Mouse (Mus musculus): ENCODE data around the gene Cluh.

The Cluh gene

GRCm38 (mm10) chr11:74672901-74673513 is 23.7 kb downstream of the Cluh start:
- peak in 1 of 2 experiments; percentile 26 for DNase-seq (ENCODE audit: low spot score in 2 of 2)

- DNase-seq (ENCODE audit: low spot score in 2 of 2), result peak in 1 of 2 experiments; percentile 17
These were observed 24.3 kb downstream of the Cluh start for GRCm38 (mm10) chr11:74673561-74673960.

GRCm38 (mm10) chr11:74674713-74675112 is 25.4 kb downstream of the Cluh start:
- DNase-seq (ENCODE audit: low spot score in 2 of 2), result no peak

GRCm38 (mm10) chr11:74675156-74675555 is 25.9 kb downstream of the Cluh start:
- no peak for DNase-seq (ENCODE audit: low spot score in 2 of 2)

- no peak for DNase-seq (ENCODE audit: low spot score in 2 of 2)
These were observed 42.9 kb downstream of the Cluh start for GRCm38 (mm10) chr11:74692151-74692550.

- DNase-seq (ENCODE audit: low spot score in 2 of 2), result no peak
These were observed 50.2 kb downstream of the Cluh start for GRCm38 (mm10) chr11:74699505-74699904.

- DNase-seq (ENCODE audit: low spot score in 2 of 2), result no peak
These were observed 54.8 kb downstream of the Cluh start for GRCm38 (mm10) chr11:74704068-74704467.

GRCm38 (mm10) chr11:74708781-74709180 is 59.5 kb downstream of the Cluh start:
- no peak for DNase-seq (ENCODE audit: low spot score in 2 of 2)

GRCm38 (mm10) chr11:74710671-74711070 is 61.4 kb downstream of the Cluh start:
- DNase-seq (ENCODE audit: low spot score in 2 of 2), result no peak

GRCm38 (mm10) chr11:74715971-74716525 is 66.8 kb downstream of the Cluh start:
- DNase-seq (ENCODE audit: low spot score in 2 of 2), result peak; percentile 44 to 55

All from right cerebral cortex, postnatal 10 days (tissue).